Mouse (Mus musculus) retina, postnatal 1 day (tissue): ENCODE measurements around the gene Prl3a1.

Experiments used
- DNase-seq: peaks from one replicate; pipeline ENCODE4 v3.0.0-alpha.2; 2012

The Prl3a1 gene

DNA sequence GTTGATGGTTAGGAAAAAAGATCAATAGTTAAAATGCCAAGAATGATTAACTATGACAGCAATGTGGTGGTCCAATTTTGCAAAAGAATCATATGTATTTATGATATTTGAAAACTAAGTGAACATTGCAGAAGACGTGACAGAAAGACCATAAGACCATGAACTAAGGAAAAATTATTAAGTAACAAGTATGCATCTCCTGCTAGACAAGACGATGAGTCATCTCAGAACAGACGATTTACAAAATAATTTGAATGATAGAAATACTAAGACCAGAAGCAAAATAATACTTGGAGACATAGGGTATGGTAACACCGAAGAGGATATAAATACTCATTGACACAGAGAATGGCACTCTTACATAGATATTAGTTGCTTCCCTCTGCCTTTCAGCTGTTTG is at the start of gene Prl3a1:
Gene Prl3a1 (plus strand): TSS at position 301 of the 400 bp plus-strand sequence.
- no peak for DNase-seq

DNA sequence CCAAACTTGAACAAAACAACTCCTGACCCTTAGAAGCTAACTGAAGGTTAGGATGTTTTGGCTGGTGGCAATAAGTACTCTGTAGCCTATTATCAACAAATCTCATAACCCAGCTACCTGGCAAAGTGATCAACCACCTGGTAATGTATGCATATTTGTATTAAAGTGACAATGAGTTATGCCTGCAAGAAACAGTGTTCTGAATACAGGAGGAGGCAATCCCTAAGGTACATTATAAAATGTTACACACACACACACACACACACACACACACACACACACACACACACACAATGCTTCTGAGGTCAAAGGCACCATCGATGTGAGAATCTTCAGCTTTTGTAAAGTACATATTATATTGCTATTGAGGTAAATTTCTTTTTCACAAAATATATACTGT is 17.7 kb upstream of the Prl3a1 start, which contains the start of gene Prl3b1:
Gene Prl3b1 (plus strand): TSS at position 301 of the 400 bp plus-strand sequence.
- DNase-seq = no peak

- DNase-seq = no peak
These were observed 53.3 kb downstream of the Prl3a1 start, which contains the start of gene Prl6a1 for GRCm38 (mm10) chr13:27312334-27313225. TSS of gene Prl6a1 (plus strand) at chr13:27312627.
